Mouse (Mus musculus): ENCODE measurements around the gene Lyar.

DNA sequence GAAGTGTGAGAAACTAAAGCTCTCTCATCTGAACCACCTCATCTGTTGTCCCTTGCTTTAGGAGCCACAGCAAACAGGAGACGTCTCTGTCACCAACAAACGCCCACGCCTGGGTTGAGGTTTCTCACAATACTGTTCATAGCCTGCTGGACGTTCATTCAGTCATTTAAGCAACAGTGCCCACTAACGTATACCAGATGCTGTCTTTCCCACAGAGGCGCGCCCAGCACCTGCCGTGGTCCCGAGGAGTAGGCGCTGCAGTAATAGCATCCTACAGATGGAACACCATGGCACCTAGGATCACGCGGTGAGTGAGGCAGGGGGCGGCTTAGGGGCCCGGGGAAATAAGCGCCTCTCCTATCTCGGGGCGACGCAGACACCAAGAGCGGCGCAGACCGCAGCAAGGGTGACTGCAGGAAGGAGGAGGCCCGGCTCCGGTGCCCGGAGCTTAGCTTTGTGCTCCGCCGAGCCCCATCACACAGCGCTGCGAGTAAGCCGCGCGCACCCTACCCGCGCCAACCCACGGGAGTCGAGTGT lies 431 bp upstream of the Lyar start:
- TF ChIP-seq CTCF (IDR thresholded peaks at IDR 0.05; ENCODE audit: borderline replicate concordance, insufficient read depth, low read depth, low read length), result no peak
- TF ChIP-seq POLR2A (IDR thresholded peaks at IDR 0.05; ENCODE audit: borderline replicate concordance, insufficient read depth, low read length), result no peak

Data from cerebellum, adult 2 months (tissue).